Mouse (Mus musculus) heart, embryonic 14.5 days (tissue): ENCODE data around the gene Zswim9. TPM values are rescaled to one million over a fixed set of nuclear protein-coding genes. Genes with fewer than 3 reads are reported as not detected.

Source experiments
- ATAC-seq: fragments of 200-750 bp; cut with Nextera tagmentation; 2 replicates; pipeline ENCODE4 v1.8.0; 2017; ENCODE audit warnings: low read depth, moderate TSS enrichment; ENCODE audit not compliant: insufficient number of reproducible peaks, insufficient read depth, low FRiP score
- H3K27ac ChIP-seq, 2 experiments: fragments of 200-500 bp in 1 of 2; fragments of 300-500 bp in 1 of 2; sonication (generic) in 1 of 2; replicated peaks in 1 of 2; 2 replicates each; pipeline ENCODE4 v1.5.1; 2012 to 2014; ENCODE audit warnings: low read depth in 2 of 2, low read length in 2 of 2, control low read depth in 1 of 2, mild to moderate bottlenecking in 1 of 2, mixed read lengths in 1 of 2; ENCODE audit not compliant: control insufficient read depth in 1 of 2, insufficient read depth in 1 of 2
- H3K27me3 ChIP-seq: fragments of 300-500 bp; sonication (generic); 2 replicates; pipeline ENCODE4 v1.6.1; 2014; ENCODE audit warnings: mild to moderate bottlenecking, low read length, control low read depth; ENCODE audit not compliant: control insufficient read depth, insufficient read depth
- H3K36me3 ChIP-seq: fragments of 300-500 bp; sonication (generic); 2 replicates; pipeline ENCODE4 v1.6.1; 2014; ENCODE audit warnings: mild to moderate bottlenecking, control low read depth, low read length, mixed read lengths; ENCODE audit not compliant: control insufficient read depth, insufficient read depth
- H3K4me1 ChIP-seq, 2 experiments: fragments of 200-500 bp in 1 of 2; fragments of 300-500 bp in 1 of 2; sonication (generic) in 1 of 2; 2 replicates each; pipeline ENCODE4 v1.6.1; 2012 to 2014; ENCODE audit warnings: low read length in 2 of 2, control low read depth in 1 of 2, mixed read lengths in 1 of 2; ENCODE audit not compliant: control insufficient read depth in 2 of 2, insufficient read depth in 2 of 2
- H3K4me2 ChIP-seq: fragments of 300-500 bp; sonication (generic); 2 replicates; pipeline ENCODE4 v1.6.1; 2014; ENCODE audit warnings: mild to moderate bottlenecking, low read length
- H3K4me3 ChIP-seq, 2 experiments: fragments of 200-500 bp in 1 of 2; fragments of 300-500 bp in 1 of 2; sonication (generic) in 1 of 2; 2 replicates each; pipeline ENCODE4 v1.5.1; 2012 to 2014; ENCODE audit warnings: low read length in 2 of 2, mild to moderate bottlenecking in 2 of 2, control low read depth in 1 of 2, low read depth in 1 of 2, moderate library complexity in 1 of 2; ENCODE audit not compliant: control insufficient read depth in 1 of 2, insufficient read depth in 1 of 2
- H3K9ac ChIP-seq: fragments of 300-500 bp; sonication (generic); 2 replicates; pipeline ENCODE4 v1.6.1; 2014; ENCODE audit warnings: mild to moderate bottlenecking, low read length
- H3K9me3 ChIP-seq: fragments of 300-500 bp; sonication (generic); 2 replicates; pipeline ENCODE4 v1.6.1; 2016; ENCODE audit warnings: low read length, control low read depth; ENCODE audit not compliant: control insufficient read depth
- WGBS: fragments of 180-500 bp; shearing (Covaris S2); extraction: QIAGEN DNeasy Blood & Tissue Kit; methylation state at CpG from one replicate; pipeline ENCODE4 v1.1.7; 2014; 5-methylcytosine and 5-hydroxymethylcytosine counted together
- polyA plus RNA-seq: library from polyadenylated mRNA; unstranded; fragments of >200 nt; fragmentation: Nextera tagmentation; extraction: Ambion mirVana; gene quantifications from 2 replicates; pipeline ENCODE4 v1.2.1, GENCODE M21; 2014

The Zswim9 gene
- polyA plus RNA-seq, result 3.3 and 4.2 TPM in 2 replicates

GRCm38 (mm10) chr7:13278308-13278891 lies at the start of gene Zswim9:
Gene Zswim9 (minus strand): TSS chr7:13278721.
- peak; percentile 98 for ATAC-seq
- Histone ChIP-seq H3K9ac (peak within 1 kb of the TSS; percentile 84), H3K4me1 (peaks cover 0 to 4% of the 10 kb centered on the region in 2 experiments; a peak in 1 of 4 replicates), H3K27ac (peak within 1 kb of the TSS; percentile 89 to 98), H3K4me2 (peak within 1 kb of the TSS; percentile 84), H3K4me3 (peak within 1 kb of the TSS; percentile 78 to 89), H3K9me3 (no peaks in the 10 kb centered on the region), H3K27me3 (no peaks in the 10 kb centered on the region), H3K36me3 (peaks cover 54% of the 10 kb centered on the region)
- WGBS, result under 1% methylated on average over 39 of the region's 39 CpGs

- H3K9me3 ChIP-seq, result no peaks in the 10 kb centered on the region
- no peak within 1 kb of the TSS for H3K4me3 ChIP-seq
- H3K9ac ChIP-seq, result no peak within 1 kb of the TSS
- 84% methylated on average over 2 of the region's 2 CpGs for WGBS
- no peak within 1 kb of the TSS for H3K27ac ChIP-seq
- H3K27me3 ChIP-seq, result no peaks in the 10 kb centered on the region
- no peaks in the 10 kb centered on the region for H3K4me1 ChIP-seq
- H3K36me3 ChIP-seq, result no peaks in the 10 kb centered on the region
- no peak within 1 kb of the TSS for H3K4me2 ChIP-seq
- no peak for ATAC-seq
Observed at GRCm38 (mm10) chr7:13324316-13324715, 45.8 kb upstream of the Zswim9 start, which contains the start of gene Pla2g4c. Gene Pla2g4c (plus strand): TSS chr7:13324655.

- Histone ChIP-seq H3K4me2 (no peak overlapping the region), H3K4me3 (no peak overlapping the region), H3K9me3 (no peaks in the 10 kb centered on the region), H3K4me1 (no peaks in the 10 kb centered on the region), H3K27ac (no peak overlapping the region), H3K36me3 (no peaks in the 10 kb centered on the region), H3K27me3 (no peaks in the 10 kb centered on the region), H3K9ac (no peak overlapping the region)
- WGBS, result 86% methylated on average over 3 of the region's 3 CpGs
- ATAC-seq, result no peak
Observed at GRCm38 (mm10) chr7:13321424-13321823, 42.9 kb upstream of the Zswim9 start.

GRCm38 (mm10) chr7:13314095-13314597 lies 35.6 kb upstream of the Zswim9 start:
- H3K9ac ChIP-seq, result no peak overlapping the region
- H3K4me2 ChIP-seq, result no peak overlapping the region
- no peaks in the 10 kb centered on the region for H3K9me3 ChIP-seq
- H3K4me1 ChIP-seq, result 0 out of 4 replicates have a peak, but pooled peaks cover 0 to 9% of the 10 kb centered on the region in 2 experiments
- 0 out of 4 replicates have a peak overlapping the region, but pooled peaks of 1 of the 2 experiments have one; percentile 6 for H3K27ac ChIP-seq
- WGBS, result 47% methylated on average over 5 of the region's 5 CpGs
- ATAC-seq, result no peak
- H3K36me3 ChIP-seq, result peaks cover 50% of the 10 kb centered on the region
- H3K4me3 ChIP-seq, result no peak overlapping the region
- H3K27me3 ChIP-seq, result no peaks in the 10 kb centered on the region

GRCm38 (mm10) chr7:13311401-13311800 lies 32.9 kb upstream of the Zswim9 start:
- Histone ChIP-seq H3K36me3 (peaks cover 77% of the 10 kb centered on the region), H3K4me1 (0 out of 4 replicates have a peak, but pooled peaks cover 0 to 9% of the 10 kb centered on the region in 2 experiments), H3K9me3 (no peaks in the 10 kb centered on the region), H3K9ac (no peak overlapping the region), H3K27me3 (no peaks in the 10 kb centered on the region), H3K4me3 (no peak overlapping the region), H3K27ac (no peak overlapping the region), H3K4me2 (no peak overlapping the region)
- 96% methylated on average over 4 of the region's 4 CpGs for WGBS
- no peak for ATAC-seq

GRCm38 (mm10) chr7:13310493-13311199 lies 32.1 kb upstream of the Zswim9 start:
- Histone ChIP-seq H3K4me2 (no peak overlapping the region), H3K4me1 (0 out of 4 replicates have a peak, but pooled peaks cover 0 to 9% of the 10 kb centered on the region in 2 experiments), H3K9me3 (no peaks in the 10 kb centered on the region), H3K4me3 (no peak overlapping the region), H3K36me3 (peaks cover 85% of the 10 kb centered on the region), H3K27ac (no peak overlapping the region), H3K27me3 (no peaks in the 10 kb centered on the region), H3K9ac (no peak overlapping the region)
- 92% methylated on average over 6 of the region's 6 CpGs for WGBS
- ATAC-seq, result no peak

GRCm38 (mm10) chr7:13309407-13309806 lies 30.9 kb upstream of the Zswim9 start:
- no peaks in the 10 kb centered on the region for H3K9me3 ChIP-seq

More at GRCm38 (mm10) chr7:13309407-13309806, 30.9 kb upstream of the Zswim9 start:
- no peak overlapping the region for H3K9ac ChIP-seq
- H3K27me3 ChIP-seq, result no peaks in the 10 kb centered on the region
- H3K27ac ChIP-seq, result no peak overlapping the region
- H3K4me3 ChIP-seq, result no peak overlapping the region
- peaks cover 94% of the 10 kb centered on the region for H3K36me3 ChIP-seq
- no peak for ATAC-seq
- 81% methylated on average over 2 of the region's 2 CpGs for WGBS
- 0 out of 4 replicates have a peak, but pooled peaks cover 0 to 7% of the 10 kb centered on the region in 2 experiments for H3K4me1 ChIP-seq
- H3K4me2 ChIP-seq, result no peak overlapping the region
